Mouse (Mus musculus) MEL (cell line): ENCODE measurements at regions not wholly inside any gene's neighbourhood (a gene's known extent, or its start where the extent isn't known, plus 50 kb on each side); places are given as distances from the start of the nearest gene placed in this dataset.
A peak's percentile ranks its signal among the peaks of the same experiment; 100 is the strongest.

Experiments
- BHLHE40 ChIP-seq: IDR thresholded peaks from 2 replicates; pipeline ENCODE4 v1.6.1; 2012; ENCODE audit warnings: low read depth, mild to moderate bottlenecking, inconsistent platforms, low read length, improper control_type of control experiment, borderline replicate concordance
- CHD2 ChIP-seq: IDR thresholded peaks from 2 replicates; pipeline ENCODE4 v1.6.1; 2011; ENCODE audit warnings: low read length, improper control_type of control experiment
- CTCF ChIP-seq, 3 experiments: IDR thresholded peaks in 2 of 3; conservative IDR thresholded peaks in 1 of 3; 2 replicates each; pipeline ENCODE4 v1.5.1; 2011 to 2012; ENCODE audit warnings: low read length in 3 of 3, low read depth in 2 of 3, mild to moderate bottlenecking in 2 of 3, improper control_type of control experiment in 1 of 3, inconsistent platforms in 1 of 3, mixed read lengths in 1 of 3, moderate library complexity in 1 of 3; ENCODE audit not compliant: control insufficient read depth in 1 of 3, insufficient read depth in 1 of 3, poor library complexity in 1 of 3, severe bottlenecking in 1 of 3
- GATA1 ChIP-seq: IDR thresholded peaks from 2 replicates; pipeline ENCODE4 v1.6.1; 2011; ENCODE audit warnings: low read depth, low read length, improper control_type of control experiment
- JUND ChIP-seq: IDR thresholded peaks from 2 replicates; pipeline ENCODE4 v1.6.1; 2011; ENCODE audit warnings: low read depth, mild to moderate bottlenecking, improper control_type of control experiment, low read length
- MAFK ChIP-seq: IDR thresholded peaks from 2 replicates; pipeline ENCODE4 v1.6.1; 2011; ENCODE audit warnings: low read depth, mild to moderate bottlenecking, low read length, improper control_type of control experiment, borderline replicate concordance
- MAX ChIP-seq: IDR thresholded peaks from 2 replicates; pipeline ENCODE4 v1.6.1; 2011; ENCODE audit warnings: low read length, improper control_type of control experiment
- NRF1 ChIP-seq: IDR thresholded peaks from 2 replicates; pipeline ENCODE4 v1.6.1; 2014; ENCODE audit warnings: low read depth, mild to moderate bottlenecking, inconsistent platforms, low read length, improper control_type of control experiment, moderate library complexity; ENCODE audit not compliant: poor library complexity, insufficient read depth, severe bottlenecking
- RAD21 ChIP-seq: IDR thresholded peaks from 2 replicates; pipeline ENCODE4 v1.6.1; 2011; ENCODE audit warnings: mild to moderate bottlenecking, low read depth, low read length, improper control_type of control experiment
- RCOR1 ChIP-seq: IDR thresholded peaks from 2 replicates; pipeline ENCODE4 v1.6.1; 2012; ENCODE audit warnings: low read depth, mild to moderate bottlenecking, inconsistent platforms, low read length, improper control_type of control experiment
- SMC3 ChIP-seq: IDR thresholded peaks from 2 replicates; pipeline ENCODE4 v1.6.1; 2011; ENCODE audit warnings: low read depth, low read length, improper control_type of control experiment
- TBP ChIP-seq: IDR thresholded peaks from 2 replicates; pipeline ENCODE4 v1.8.0; 2011; ENCODE audit warnings: low read depth, low read length, improper control_type of control experiment
- ZKSCAN1 ChIP-seq: IDR thresholded peaks from 2 replicates; pipeline ENCODE4 v1.6.1; 2012; ENCODE audit warnings: low read depth, mild to moderate bottlenecking, inconsistent platforms, low read length, improper control_type of control experiment, moderate library complexity

- TF ChIP-seq MAX (no peak), BHLHE40 (no peak), CTCF (IDR thresholded peaks at IDR 0.05 in 2 of 3, conservative IDR thresholded peaks at IDR 0.05 in 1 of 3; ENCODE audit: control insufficient read depth in 1 of 3, insufficient read depth in 1 of 3, low read depth in 2 of 3, low read length in 3 of 3, poor library complexity in 1 of 3, severe bottlenecking in 1 of 3) (no peak), JUND (no peak), CHD2 (no peak), RAD21 (no peak), NRF1 (no peak), MAFK (no peak), SMC3 (no peak), TBP (no peak), ZKSCAN1 (no peak), RCOR1 (peak; percentile 51; the same call in 1 of the 2 replicates), GATA1 (peak; percentile 27; the same call in 1 of the 2 replicates)
These were observed 123.8 kb downstream of the Fam161a start for GRCm38 (mm10) chr11:23131122-23131521.
